Mouse (Mus musculus) myocyte (in vitro differentiated cells): ENCODE data around the gene Scn1b. TPM values are rescaled to one million over a fixed set of nuclear protein-coding genes. Genes with fewer than 3 reads are reported as not detected.
A peak's percentile ranks its signal among the peaks of the same experiment; 100 is the strongest.

Experiments used
- H3K27me3 ChIP-seq: one replicate; pipeline ENCODE4 v1.6.1; 2011; ENCODE audit not compliant: control insufficient read depth, insufficient read depth, insufficient read length
- H3K36me3 ChIP-seq: one replicate; pipeline ENCODE4 v1.6.1; 2011; ENCODE audit not compliant: control insufficient read depth, insufficient read depth
- H3K4me2 ChIP-seq: one replicate; pipeline ENCODE4 v1.6.1; 2011; ENCODE audit warnings: low read depth, control low read depth
- H3K4me3 ChIP-seq: one replicate; pipeline ENCODE4 v1.5.1; 2011; ENCODE audit warnings: mild to moderate bottlenecking, control low read depth, moderate library complexity
- H3K79me2 ChIP-seq: one replicate; pipeline ENCODE4 v1.6.1; 2011; ENCODE audit not compliant: control insufficient read depth, insufficient read depth
- H3ac ChIP-seq: one replicate; pipeline ENCODE4 v1.6.1; 2011; ENCODE audit not compliant: control insufficient read depth, insufficient read length
- CEBPB ChIP-seq: IDR thresholded peaks from 2 replicates; pipeline ENCODE4 v1.6.1; 2011; ENCODE audit warnings: mild to moderate bottlenecking, moderate library complexity; ENCODE audit not compliant: poor library complexity, insufficient read depth, severe bottlenecking
- E2F4 ChIP-seq: IDR thresholded peaks from one replicate; pipeline ENCODE4 v1.6.1; 2011; ENCODE audit warnings: mild to moderate bottlenecking, control low read depth, moderate library complexity; ENCODE audit not compliant: insufficient read depth
- MAX ChIP-seq: IDR thresholded peaks from one replicate; pipeline ENCODE4 v1.6.1; 2011; ENCODE audit warnings: low read depth, mild to moderate bottlenecking, control low read depth
- MYOD1 ChIP-seq, 3 experiments: IDR thresholded peaks; one replicate each; pipeline ENCODE4 v1.6.1; 2011; ENCODE audit warnings: control low read depth in 2 of 3, low read depth in 2 of 3, mild to moderate bottlenecking in 2 of 3, moderate library complexity in 1 of 3; ENCODE audit not compliant: insufficient read length in 2 of 3, control insufficient read depth in 1 of 3
- MYOG ChIP-seq, 3 experiments: IDR thresholded peaks; one replicate each; pipeline ENCODE4 v1.6.1; 2011; ENCODE audit warnings: control low read depth in 2 of 3, low read depth in 2 of 3, mild to moderate bottlenecking in 2 of 3; ENCODE audit not compliant: insufficient read length in 2 of 3, control insufficient read depth in 1 of 3, insufficient read depth in 1 of 3
- POLR2A ChIP-seq: IDR thresholded peaks from one replicate; pipeline ENCODE4 v1.6.1; 2011; ENCODE audit warnings: low read depth, mild to moderate bottlenecking, control low read depth, moderate library complexity; ENCODE audit not compliant: insufficient read length
- POLR2AphosphoS2 ChIP-seq: IDR thresholded peaks from one replicate; pipeline ENCODE4 v1.6.1; 2011; ENCODE audit warnings: low read depth, control low read depth; ENCODE audit not compliant: insufficient read length
- REST ChIP-seq: IDR thresholded peaks from one replicate; pipeline ENCODE4 v1.6.1; 2011; ENCODE audit warnings: mild to moderate bottlenecking, control low read depth, moderate library complexity; ENCODE audit not compliant: insufficient read depth, insufficient read length
- SRF ChIP-seq: IDR thresholded peaks from one replicate; pipeline ENCODE4 v1.6.1; 2011; ENCODE audit warnings: low read depth; ENCODE audit not compliant: control insufficient read depth, insufficient read length
- TCF12 ChIP-seq: IDR thresholded peaks from one replicate; pipeline ENCODE4 v1.6.1; 2011; ENCODE audit warnings: mild to moderate bottlenecking, control low read depth; ENCODE audit not compliant: poor library complexity, insufficient read depth, severe bottlenecking
- TCF3 ChIP-seq: IDR thresholded peaks from one replicate; pipeline ENCODE4 v1.6.1; 2011; ENCODE audit warnings: low read depth, control low read depth; ENCODE audit not compliant: insufficient read length
- USF1 ChIP-seq: IDR thresholded peaks from one replicate; pipeline ENCODE4 v1.6.1; 2011; ENCODE audit warnings: low read depth, mild to moderate bottlenecking, control low read depth, moderate library complexity
- polyA plus RNA-seq: library from polyadenylated mRNA; unstranded; fragments of >200 nt; fragmentation: generic; extraction: Trizol; gene quantifications from one replicate; pipeline ENCODE4 v1.2.1, GENCODE M21; 2012; ENCODE audit warnings: missing spikeins

The Scn1b gene
- polyA plus RNA-seq, 1 experiment: 4.1 TPM

DNA sequence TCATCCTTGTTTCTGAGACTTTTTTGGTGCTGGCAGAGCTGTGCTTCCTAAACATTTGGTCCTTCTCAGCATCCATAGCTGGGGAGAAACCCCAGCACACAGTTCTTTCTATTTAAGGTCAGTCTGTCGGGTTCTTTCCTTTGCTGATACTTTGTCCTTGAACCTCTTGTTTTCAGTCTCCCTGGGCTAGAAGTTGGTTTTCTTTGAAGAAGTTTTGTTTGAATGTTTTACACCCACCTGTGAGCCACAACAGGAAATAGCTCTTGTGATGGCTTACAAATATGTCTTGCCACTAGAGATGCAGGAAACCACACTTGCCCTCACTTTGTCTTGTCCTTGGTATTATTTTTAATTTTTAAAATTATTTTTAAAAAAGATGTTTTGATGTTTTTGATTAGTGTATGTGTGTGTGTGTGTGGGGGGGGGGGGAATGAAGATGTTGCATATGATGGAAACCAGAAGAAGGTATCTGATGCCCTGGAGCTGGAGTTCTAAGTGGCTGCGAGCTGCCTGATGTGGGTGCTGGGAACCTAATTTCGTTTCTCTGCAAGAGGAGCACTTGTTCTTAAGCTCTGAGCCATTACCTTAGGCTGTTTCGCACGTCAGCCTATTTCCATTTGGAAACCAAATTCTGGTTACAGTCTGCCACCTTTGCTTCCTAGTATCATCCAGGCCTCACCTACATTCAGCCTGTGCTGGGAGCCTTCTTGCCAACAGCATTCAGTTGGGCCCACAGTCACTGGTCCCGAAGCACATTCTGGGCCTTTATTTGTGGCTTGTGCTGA, 26.9 kb upstream of the Scn1b start:
- H3K4me2 ChIP-seq: no peak overlapping the region
- no peaks in the 10 kb centered on the region for H3K27me3 ChIP-seq
- no peak overlapping the region for H3ac ChIP-seq
- TF ChIP-seq MAX: no peak
- no peak for TF ChIP-seq MYOD1 (IDR thresholded peaks at IDR 0.05; ENCODE audit: control insufficient read depth in 1 of 3, insufficient read length in 2 of 3, low read depth in 2 of 3)
- TF ChIP-seq MYOG (IDR thresholded peaks at IDR 0.05; ENCODE audit: control insufficient read depth in 1 of 3, insufficient read depth in 1 of 3, insufficient read length in 2 of 3, low read depth in 2 of 3): no peak
- no peak for TF ChIP-seq POLR2AphosphoS2
- no peak for TF ChIP-seq CEBPB
- TF ChIP-seq POLR2A: no peak
- TF ChIP-seq TCF3: no peak
- no peak for TF ChIP-seq SRF
- no peak for TF ChIP-seq E2F4
- no peak for TF ChIP-seq USF1
- TF ChIP-seq TCF12: no peak
- TF ChIP-seq REST: no peak
- H3K36me3 ChIP-seq: no peaks in the 10 kb centered on the region
- H3K79me2 ChIP-seq: peaks cover 18% of the 10 kb centered on the region
- no peak overlapping the region for H3K4me3 ChIP-seq

DNA sequence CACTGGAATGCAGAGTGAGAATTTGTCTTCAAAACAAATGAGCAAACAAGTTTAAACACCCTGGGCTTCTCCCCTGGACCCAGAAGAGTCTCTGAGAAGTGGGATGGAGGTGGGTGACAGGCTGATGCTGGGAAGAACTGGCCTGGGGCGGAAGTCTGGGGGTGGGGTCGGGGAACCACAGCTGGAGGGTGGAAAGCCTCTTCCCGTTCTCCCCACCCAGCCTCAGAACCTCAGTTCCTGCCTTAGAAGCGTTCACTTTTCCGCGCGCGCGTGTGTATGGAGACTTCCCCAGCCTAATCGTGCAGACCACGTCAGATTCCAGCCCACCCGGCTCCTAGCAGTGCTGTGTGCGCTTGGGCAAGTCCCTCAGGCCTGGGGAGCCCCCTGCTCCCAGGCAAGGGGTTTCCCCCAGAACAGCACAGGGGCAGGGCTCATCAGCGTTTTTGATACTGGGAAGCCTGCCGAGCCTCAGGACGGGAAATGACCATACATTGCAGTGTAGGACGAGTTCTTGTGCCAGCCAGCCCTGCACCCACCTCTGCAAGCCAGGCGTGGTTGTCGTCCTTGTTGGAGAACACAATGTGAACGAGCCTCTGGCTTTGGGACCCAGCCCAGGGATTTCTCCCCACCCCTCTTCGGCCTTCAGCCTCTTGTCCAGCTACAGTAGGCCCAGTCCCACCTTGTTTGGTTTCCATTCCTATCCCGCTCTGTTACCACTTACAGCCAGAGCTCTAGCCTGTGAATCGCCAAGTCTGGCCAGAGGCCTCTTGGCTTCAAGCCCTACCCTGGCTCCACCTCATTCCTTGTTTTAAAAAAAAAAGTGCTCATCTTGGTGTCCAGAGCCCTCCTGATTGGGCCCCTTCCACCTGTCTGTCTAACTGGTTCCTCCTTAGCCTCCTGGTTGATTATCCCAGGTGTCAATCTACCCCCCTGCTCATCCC, 24.8 kb upstream of the Scn1b start:
- no peaks in the 10 kb centered on the region for H3K36me3 ChIP-seq
- TF ChIP-seq MAX (no peak), MYOD1 (IDR thresholded peaks at IDR 0.05; ENCODE audit: control insufficient read depth in 1 of 3, insufficient read length in 2 of 3, low read depth in 2 of 3) (no peak), REST (no peak), CEBPB (no peak), SRF (no peak), USF1 (no peak), POLR2AphosphoS2 (no peak)
- H3ac ChIP-seq: peak overlapping the region; percentile 79
- H3K27me3 ChIP-seq: no peaks in the 10 kb centered on the region
- H3K4me3 ChIP-seq: peak overlapping the region; percentile 71
- peaks cover 39% of the 10 kb centered on the region for H3K79me2 ChIP-seq
- H3K4me2 ChIP-seq: peak overlapping the region; percentile 73

DNA sequence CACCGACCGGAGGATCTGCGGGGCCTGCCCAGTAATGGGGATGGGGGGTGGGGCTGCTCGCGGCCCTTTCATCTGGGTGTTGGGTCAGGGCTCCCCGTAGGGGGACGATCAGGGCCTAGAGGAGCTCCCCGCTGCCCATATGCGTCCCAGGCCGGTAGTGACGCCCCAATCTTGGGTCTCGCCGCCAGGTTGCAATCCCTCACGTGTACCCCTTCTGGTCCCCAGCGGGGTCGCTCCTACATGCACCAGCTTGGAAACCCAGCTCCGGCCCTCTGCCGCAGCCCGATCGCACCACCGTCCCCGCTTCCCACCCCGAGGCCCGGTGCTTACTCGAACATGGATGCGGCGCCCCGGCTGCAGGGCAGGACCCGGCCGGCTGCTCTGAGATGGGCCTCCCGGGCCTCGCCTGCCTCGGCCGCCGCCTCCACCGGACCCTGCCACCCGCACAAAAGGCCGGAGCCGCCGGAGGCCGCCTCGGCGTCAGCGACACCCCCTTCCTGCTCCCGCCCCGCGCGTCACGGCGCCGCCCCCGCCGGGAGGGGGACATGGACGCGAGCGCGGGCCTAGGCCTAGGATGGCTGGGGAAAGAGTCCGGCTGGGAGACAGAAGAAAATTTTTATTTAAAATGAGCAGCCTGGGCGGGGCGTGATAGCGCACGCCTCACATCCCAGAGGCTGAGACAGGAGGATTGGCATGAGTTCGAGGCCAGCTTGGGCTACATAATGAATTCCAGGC, 23.9 kb upstream of the Scn1b start:
- Histone ChIP-seq H3K36me3 (no peaks in the 10 kb centered on the region), H3K4me2 (peak overlapping the region; percentile 87), H3ac (peak overlapping the region; percentile 79), H3K79me2 (peaks cover 46% of the 10 kb centered on the region), H3K4me3 (peak overlapping the region; percentile 71), H3K27me3 (no peaks in the 10 kb centered on the region)
- peak in 1 of 3 experiments; percentile 15 for TF ChIP-seq MYOG (IDR thresholded peaks at IDR 0.05; ENCODE audit: control insufficient read depth in 1 of 3, insufficient read depth in 1 of 3, insufficient read length in 2 of 3, low read depth in 2 of 3)
- no peak for TF ChIP-seq MAX
- peak; percentile 73 for TF ChIP-seq POLR2AphosphoS2
- TF ChIP-seq USF1: no peak
- no peak for TF ChIP-seq E2F4
- peak; percentile 82 for TF ChIP-seq POLR2A
- TF ChIP-seq REST: no peak
- TF ChIP-seq CEBPB: no peak
- no peak for TF ChIP-seq TCF3

DNA sequence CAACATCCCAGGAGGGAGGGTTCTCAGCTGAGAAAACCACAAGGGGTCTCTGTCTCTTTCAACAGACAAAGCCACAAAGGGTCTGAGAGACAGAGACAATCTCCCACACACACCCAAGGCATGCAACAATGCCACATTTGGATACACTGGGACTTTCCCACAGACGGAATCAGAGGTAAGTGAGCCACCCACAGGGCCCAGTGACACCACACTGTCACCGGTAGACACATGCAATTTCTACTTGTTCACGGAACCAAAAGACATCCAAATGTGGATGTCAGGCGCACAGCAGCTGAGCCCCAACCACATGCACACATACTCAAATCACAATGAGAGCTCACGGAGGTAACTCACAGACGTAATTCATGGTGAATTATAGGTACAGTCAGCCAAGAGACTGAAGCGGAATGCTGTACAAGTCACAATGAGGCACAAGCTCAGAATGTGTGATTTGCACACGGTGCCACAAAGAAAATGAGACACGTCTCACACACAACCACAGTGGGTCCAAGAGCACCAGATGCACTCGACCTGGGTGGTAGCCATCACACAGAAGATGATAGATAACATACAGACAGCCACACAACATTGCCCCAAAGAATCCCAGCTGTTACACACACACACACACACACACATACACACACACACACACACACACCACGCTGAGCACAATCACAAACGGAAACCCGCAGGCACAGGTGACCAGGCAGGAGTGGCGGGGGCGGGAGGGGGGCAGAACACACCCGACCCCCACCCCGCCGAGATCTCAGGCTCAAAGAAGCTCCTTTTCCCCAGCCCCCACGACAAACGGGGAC, 23.2 kb upstream of the Scn1b start:
- Histone ChIP-seq H3K79me2 (peaks cover 54% of the 10 kb centered on the region), H3K36me3 (no peaks in the 10 kb centered on the region), H3K4me3 (peak overlapping the region; percentile 71), H3K27me3 (no peaks in the 10 kb centered on the region), H3ac (peak overlapping the region; percentile 79), H3K4me2 (peak overlapping the region; percentile 87)
- TF ChIP-seq USF1 (no peak), MYOD1 (IDR thresholded peaks at IDR 0.05; ENCODE audit: control insufficient read depth in 1 of 3, insufficient read length in 2 of 3, low read depth in 2 of 3) (peak in 2 of 3 experiments; percentile 51 to 57), MYOG (IDR thresholded peaks at IDR 0.05; ENCODE audit: control insufficient read depth in 1 of 3, insufficient read depth in 1 of 3, insufficient read length in 2 of 3, low read depth in 2 of 3) (peak in 1 of 3 experiments; percentile 53)
